Mouse (Mus musculus): ENCODE measurements around the gene Coq8a. TPM values are rescaled to one million over a fixed set of nuclear protein-coding genes. Genes with fewer than 3 reads are reported as not detected.

Gene Coq8a
- polyA plus RNA-seq (2016; fragmentation: Nextera tagmentation; extraction: Ambion mirVana) = 5.4 and 6.4 TPM in 2 replicates

DNA sequence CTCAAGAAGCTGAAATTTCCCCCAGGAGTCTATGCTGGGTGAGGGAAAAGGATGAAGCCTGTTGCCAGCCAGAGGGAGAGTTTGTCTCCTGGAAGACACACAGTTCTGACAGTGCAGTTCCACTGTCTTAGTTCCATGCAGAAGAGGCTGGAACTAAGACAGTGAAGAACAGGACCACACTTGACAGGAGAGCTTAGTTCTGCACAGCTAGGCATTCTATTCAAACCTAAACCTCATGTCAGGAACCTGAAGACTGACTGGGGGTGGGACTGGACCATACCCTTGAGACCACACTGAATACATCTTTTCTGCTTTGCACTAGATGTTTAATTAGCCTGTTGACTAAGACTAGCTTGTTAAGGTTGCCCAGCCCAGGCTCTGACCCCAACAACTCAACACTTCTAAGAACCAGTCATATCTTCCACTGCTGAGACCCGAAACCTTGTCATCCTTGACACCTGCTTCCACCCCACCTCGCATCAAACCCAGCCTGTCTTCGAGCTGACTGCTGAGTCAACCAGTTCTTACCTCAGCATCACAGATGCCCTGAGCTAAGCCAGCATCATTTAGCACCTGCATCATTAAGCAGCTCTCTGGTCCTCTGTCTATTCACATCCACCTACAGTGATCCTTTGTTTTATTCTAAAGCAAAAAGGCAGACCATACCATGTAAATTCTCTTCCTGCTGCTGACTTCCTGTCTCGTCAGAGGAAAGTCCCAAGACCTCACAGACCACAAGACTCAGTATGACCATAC is at the start of gene Coq8a:
TSS of gene Coq8a (minus strand) at position 644 of the 756 bp plus-strand sequence.
- H3K27ac ChIP-seq = no peak within 1 kb of the TSS
- 65% methylated on average over 4 of the region's 4 CpGs for WGBS
- no peak within 1 kb of the TSS for H3K4me3 ChIP-seq
- ATAC-seq (ENCODE audit: insufficient number of reproducible peaks, insufficient read depth, low FRiP score, low TSS enrichment) = no peak
- H3K36me3 ChIP-seq = no peaks in the 10 kb centered on the region
- H3K9me3 ChIP-seq = no peaks in the 10 kb centered on the region
- peaks cover 6% of the 10 kb centered on the region for H3K4me1 ChIP-seq
- no peak within 1 kb of the TSS for H3K9ac ChIP-seq
- no peaks in the 10 kb centered on the region for H3K27me3 ChIP-seq
- no peak within 1 kb of the TSS for H3K4me2 ChIP-seq (replicated peaks)

- H3K9ac ChIP-seq = no peak overlapping the region
- H3K4me3 ChIP-seq = no peak overlapping the region
- H3K27me3 ChIP-seq = no peaks in the 10 kb centered on the region
- WGBS = 83% methylated on average over 7 of the region's 7 CpGs
- H3K4me1 ChIP-seq = peaks cover 9% of the 10 kb centered on the region
- no peak overlapping the region for H3K4me2 ChIP-seq (replicated peaks)
- H3K27ac ChIP-seq = no peak overlapping the region
- ATAC-seq (ENCODE audit: insufficient number of reproducible peaks, insufficient read depth, low FRiP score, low TSS enrichment) = no peak
- no peaks in the 10 kb centered on the region for H3K36me3 ChIP-seq
- no peaks in the 10 kb centered on the region for H3K9me3 ChIP-seq
Observed at GRCm38 (mm10) chr1:180248593-180249146, 49.3 kb upstream of the Coq8a start.

GRCm38 (mm10) chr1:180247901-180248300 is 48.5 kb upstream of the Coq8a start:
- Histone ChIP-seq H3K4me1 (peaks cover 9% of the 10 kb centered on the region), H3K4me2 (replicated peaks) (no peak overlapping the region), H3K36me3 (no peaks in the 10 kb centered on the region), H3K4me3 (no peak overlapping the region), H3K27me3 (no peaks in the 10 kb centered on the region), H3K9me3 (no peaks in the 10 kb centered on the region), H3K9ac (no peak overlapping the region), H3K27ac (no peak overlapping the region)
- 82% methylated on average over 7 of the region's 7 CpGs for WGBS
- no peak for ATAC-seq (ENCODE audit: insufficient number of reproducible peaks, insufficient read depth, low FRiP score, low TSS enrichment)

DNA sequence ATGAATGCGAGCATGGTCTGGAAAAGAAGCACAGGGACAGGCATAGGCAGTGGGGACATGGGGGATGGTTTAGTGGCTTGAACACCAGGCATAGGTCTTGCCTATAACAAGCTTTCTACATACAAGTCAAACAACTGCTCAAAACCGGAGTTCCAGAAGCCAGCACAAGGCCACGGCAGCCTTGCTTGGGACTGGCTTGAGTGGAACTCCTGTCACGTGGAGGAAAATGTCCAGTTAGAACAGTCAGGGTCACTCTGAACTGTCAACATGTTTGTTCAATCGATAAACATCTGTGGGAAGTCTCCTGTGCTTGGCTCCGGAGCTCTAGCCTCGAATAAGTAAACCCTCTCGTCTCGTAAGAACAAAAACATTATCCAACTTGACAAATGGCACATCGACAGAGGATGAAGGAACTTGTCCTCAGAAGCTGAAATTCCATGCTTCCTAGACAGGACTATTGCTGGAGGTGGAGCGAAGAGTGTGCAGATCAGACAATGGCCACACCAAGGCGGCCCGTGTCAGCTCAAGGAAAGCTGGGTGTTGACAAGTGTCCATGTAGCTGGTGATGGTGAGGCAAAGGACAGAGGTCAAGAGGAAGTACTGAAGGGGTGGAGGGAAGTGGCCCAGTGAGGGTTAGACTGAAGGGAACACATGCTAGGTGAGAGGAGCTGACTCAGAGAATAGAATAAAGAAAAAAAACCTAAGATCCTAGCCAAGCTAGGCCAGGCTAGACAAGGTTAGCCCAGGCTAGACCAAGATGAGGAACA is 46.5 kb upstream of the Coq8a start:
- H3K9me3 ChIP-seq = no peaks in the 10 kb centered on the region
- ATAC-seq (ENCODE audit: insufficient number of reproducible peaks, insufficient read depth, low FRiP score, low TSS enrichment) = no peak
- no peaks in the 10 kb centered on the region for H3K27me3 ChIP-seq
- no peak overlapping the region for H3K4me3 ChIP-seq
- peaks cover 9% of the 10 kb centered on the region for H3K4me1 ChIP-seq
- no peak overlapping the region for H3K27ac ChIP-seq
- WGBS = 83% methylated on average over 13 of the region's 13 CpGs
- H3K4me2 ChIP-seq (replicated peaks) = no peak overlapping the region
- no peaks in the 10 kb centered on the region for H3K36me3 ChIP-seq
- no peak overlapping the region for H3K9ac ChIP-seq

DNA sequence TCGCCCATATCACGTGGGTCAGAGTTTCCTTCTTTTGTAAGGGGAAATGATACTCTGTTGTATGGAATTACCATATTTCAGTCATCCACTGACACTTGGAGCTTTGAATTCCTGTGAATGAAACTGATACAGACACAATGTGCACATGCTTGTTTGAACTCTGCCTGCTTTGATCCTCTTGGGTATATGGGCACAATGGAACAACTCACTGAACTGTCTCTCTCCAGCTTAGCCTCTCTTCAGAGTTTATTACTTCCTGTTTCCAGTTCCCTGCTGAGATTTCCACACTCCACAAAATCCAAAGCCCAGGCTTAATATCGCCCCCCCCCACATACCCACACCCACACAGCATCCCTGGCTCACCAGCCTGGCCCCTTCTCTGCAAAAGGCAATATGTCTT is 32.3 kb upstream of the Coq8a start:
- H3K9me3 ChIP-seq = no peaks in the 10 kb centered on the region
- ATAC-seq (ENCODE audit: insufficient number of reproducible peaks, insufficient read depth, low FRiP score, low TSS enrichment) = no peak
- H3K36me3 ChIP-seq = peaks cover 4% of the 10 kb centered on the region; the same call in 1 of the 2 replicates
- H3K4me3 ChIP-seq = no peak overlapping the region
- H3K9ac ChIP-seq = no peak overlapping the region
- 75% methylated on average over 3 of the region's 3 CpGs for WGBS
- peaks cover under 1% of the 10 kb centered on the region; the same call in 1 of the 2 replicates for H3K4me1 ChIP-seq
- H3K27me3 ChIP-seq = no peaks in the 10 kb centered on the region
- no peak overlapping the region for H3K27ac ChIP-seq
- no peak overlapping the region for H3K4me2 ChIP-seq (replicated peaks)

- no peak for ATAC-seq (ENCODE audit: insufficient number of reproducible peaks, insufficient read depth, low FRiP score, low TSS enrichment)
- H3K4me2 ChIP-seq (replicated peaks) = no peak overlapping the region
- no peak overlapping the region for H3K27ac ChIP-seq
- H3K4me3 ChIP-seq = no peak overlapping the region
- WGBS = 29% methylated on average over 2 of the region's 2 CpGs
- no peak overlapping the region for H3K9ac ChIP-seq
- peaks cover 4% of the 10 kb centered on the region; the same call in 1 of the 2 replicates for H3K36me3 ChIP-seq
- no peaks in the 10 kb centered on the region for H3K27me3 ChIP-seq
- no peaks in the 10 kb centered on the region for H3K9me3 ChIP-seq
- H3K4me1 ChIP-seq = peaks cover 9% of the 10 kb centered on the region
Observed at GRCm38 (mm10) chr1:180230580-180230979, 31.2 kb upstream of the Coq8a start.

- no peaks in the 10 kb centered on the region for H3K9me3 ChIP-seq
- H3K36me3 ChIP-seq = peaks cover 4% of the 10 kb centered on the region; the same call in 1 of the 2 replicates
- H3K9ac ChIP-seq = no peak overlapping the region
- H3K4me3 ChIP-seq = no peak overlapping the region
- H3K27me3 ChIP-seq = no peaks in the 10 kb centered on the region
- no peak overlapping the region for H3K4me2 ChIP-seq (replicated peaks)
- no peak for ATAC-seq (ENCODE audit: insufficient number of reproducible peaks, insufficient read depth, low FRiP score, low TSS enrichment)
- peaks cover 14% of the 10 kb centered on the region for H3K4me1 ChIP-seq
- WGBS = 90% methylated on average over 7 of the region's 7 CpGs
- H3K27ac ChIP-seq = no peak overlapping the region
Observed at GRCm38 (mm10) chr1:180229906-180230305, 30.5 kb upstream of the Coq8a start.

DNA sequence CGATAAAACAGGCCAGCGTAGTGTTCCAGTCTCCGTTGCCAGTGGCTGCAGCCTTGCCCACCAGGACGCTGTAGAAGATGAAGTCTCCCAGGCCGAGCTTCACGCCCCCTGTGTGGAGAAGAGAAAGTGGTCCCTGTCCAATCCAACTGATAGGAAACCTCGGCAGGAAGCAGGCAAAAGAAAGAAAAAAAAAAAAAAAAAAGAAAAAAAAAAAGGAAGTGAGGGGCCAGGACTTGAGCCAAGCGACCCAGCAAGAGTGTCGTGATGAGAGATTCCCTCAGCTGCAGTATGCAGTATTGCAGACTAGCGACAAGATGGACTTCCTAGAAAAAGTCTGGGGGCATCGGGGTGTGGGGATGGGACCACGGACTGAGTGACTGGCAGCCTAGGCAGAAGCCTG is 29.5 kb upstream of the Coq8a start:
- no peak overlapping the region for H3K4me2 ChIP-seq (replicated peaks)
- H3K36me3 ChIP-seq = peaks cover 4% of the 10 kb centered on the region; the same call in 1 of the 2 replicates
- 85% methylated on average over 12 of the region's 12 CpGs for WGBS
- H3K9me3 ChIP-seq = no peaks in the 10 kb centered on the region
- no peak for ATAC-seq (ENCODE audit: insufficient number of reproducible peaks, insufficient read depth, low FRiP score, low TSS enrichment)
- H3K4me1 ChIP-seq = peaks cover 14% of the 10 kb centered on the region
- H3K27ac ChIP-seq = no peak overlapping the region
- H3K4me3 ChIP-seq = no peak overlapping the region
- H3K9ac ChIP-seq = no peak overlapping the region
- no peaks in the 10 kb centered on the region for H3K27me3 ChIP-seq

DNA sequence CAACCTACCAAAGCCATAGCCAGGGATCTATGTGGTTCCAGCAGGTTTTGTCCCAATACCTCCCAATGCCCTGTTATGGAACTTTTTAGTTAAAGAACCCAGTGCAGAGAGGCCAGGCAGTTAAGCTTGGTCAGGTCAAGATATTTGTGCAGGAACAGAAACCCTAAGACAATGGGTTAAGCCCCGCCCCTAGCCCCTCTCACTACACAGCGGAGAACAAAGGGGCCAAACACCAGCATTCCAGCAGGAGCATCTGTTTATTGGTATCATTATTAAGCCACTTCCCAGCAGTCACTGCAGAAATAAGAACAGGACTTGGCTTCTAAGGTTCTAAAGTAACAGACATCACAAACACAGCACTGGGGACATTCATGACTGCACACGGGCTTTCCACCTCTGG is 27.4 kb upstream of the Coq8a start:
- Histone ChIP-seq H3K9me3 (no peaks in the 10 kb centered on the region), H3K4me3 (no peak overlapping the region), H3K4me2 (replicated peaks) (peak overlapping the region; percentile 55), H3K36me3 (no peaks in the 10 kb centered on the region), H3K9ac (no peak overlapping the region), H3K27ac (peak overlapping the region; percentile 32), H3K4me1 (peaks cover 14% of the 10 kb centered on the region), H3K27me3 (no peaks in the 10 kb centered on the region)
- 73% methylated on average over 3 of the region's 3 CpGs for WGBS
- ATAC-seq (ENCODE audit: insufficient number of reproducible peaks, insufficient read depth, low FRiP score, low TSS enrichment) = no peak

DNA sequence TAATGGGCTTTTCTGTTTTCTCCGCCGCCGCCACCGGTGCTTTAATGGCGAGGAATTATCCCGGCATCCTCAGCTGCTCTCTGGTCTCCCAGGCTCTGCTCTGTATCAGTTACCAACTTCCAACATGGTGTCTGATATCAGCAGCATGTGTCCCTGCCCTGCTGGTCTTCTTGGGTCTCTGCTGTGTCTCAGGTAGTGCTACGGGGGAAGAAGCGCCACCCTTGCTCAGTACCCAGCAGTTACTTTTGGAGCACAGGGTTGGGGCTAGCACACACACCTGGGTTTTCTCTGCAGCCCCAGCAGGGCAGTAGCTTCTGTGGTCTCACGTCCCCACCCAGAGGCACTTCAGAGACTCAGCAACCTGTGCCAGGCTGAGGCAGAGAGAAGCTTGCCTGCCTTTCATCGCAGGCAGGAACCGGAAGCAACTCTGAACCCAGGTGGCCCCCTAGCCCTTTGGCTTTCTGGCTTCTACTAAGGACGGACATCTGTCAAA is 26.9 kb upstream of the Coq8a start:
- Histone ChIP-seq H3K27ac (peak overlapping the region; percentile 32), H3K4me2 (replicated peaks) (peak overlapping the region; percentile 55), H3K9ac (peak overlapping the region; percentile 3; the same call in 1 of the 2 replicates), H3K9me3 (no peaks in the 10 kb centered on the region), H3K4me1 (peaks cover 14% of the 10 kb centered on the region), H3K36me3 (no peaks in the 10 kb centered on the region), H3K4me3 (peak overlapping the region; percentile 28), H3K27me3 (no peaks in the 10 kb centered on the region)
- peak; percentile 57; the same call in 1 of the 2 replicates for ATAC-seq (ENCODE audit: insufficient number of reproducible peaks, insufficient read depth, low FRiP score, low TSS enrichment)
- 7% methylated on average over 12 of the region's 12 CpGs for WGBS

- peak overlapping the region; percentile 55 for H3K4me2 ChIP-seq (replicated peaks)
- H3K4me1 ChIP-seq = peaks cover 14% of the 10 kb centered on the region
- H3K27ac ChIP-seq = peak overlapping the region; percentile 32; the same call in 1 of the 2 replicates
- no peaks in the 10 kb centered on the region for H3K27me3 ChIP-seq
- H3K36me3 ChIP-seq = no peaks in the 10 kb centered on the region
- peak overlapping the region; percentile 3; the same call in 1 of the 2 replicates for H3K9ac ChIP-seq
- ATAC-seq (ENCODE audit: insufficient number of reproducible peaks, insufficient read depth, low FRiP score, low TSS enrichment) = peak; percentile 76
- peak overlapping the region; percentile 28 for H3K4me3 ChIP-seq
- WGBS = 14% methylated on average over 21 of the region's 21 CpGs
- no peaks in the 10 kb centered on the region for H3K9me3 ChIP-seq
Observed at GRCm38 (mm10) chr1:180225500-180226220, 26.3 kb upstream of the Coq8a start.
